Mouse (Mus musculus) kidney, embryonic 14.5 days (tissue): ENCODE results near the gene Cpsf2. TPM values are rescaled to one million over a fixed set of nuclear protein-coding genes. Genes with fewer than 3 reads are reported as not detected.
"Not testable (repeated sequence)": the region's sequence is repeated elsewhere in the genome, so short reads cannot be mapped to it uniquely, and the experiment has no call there.

ENCODE experiments used
- ATAC-seq: fragments of 200-750 bp; cut with Nextera tagmentation; 2 replicates; pipeline ENCODE4 v1.8.0; 2017; ENCODE audit warnings: moderate number of reproducible peaks, mild to moderate bottlenecking, moderate TSS enrichment, moderate library complexity; ENCODE audit not compliant: low FRiP score, low TSS enrichment
- H3K27ac ChIP-seq: fragments of 300-500 bp; sonication (generic); 2 replicates; pipeline ENCODE4 v1.5.1; 2014; ENCODE audit warnings: low read depth, mild to moderate bottlenecking, low read length, moderate library complexity, mixed read lengths
- H3K27me3 ChIP-seq: fragments of 300-500 bp; sonication (generic); 2 replicates; pipeline ENCODE4 v1.6.1; 2014; ENCODE audit warnings: mild to moderate bottlenecking, low read length; ENCODE audit not compliant: control insufficient read depth, insufficient read depth
- H3K36me3 ChIP-seq: fragments of 300-500 bp; sonication (generic); 2 replicates; pipeline ENCODE4 v1.6.1; 2014; ENCODE audit warnings: low read length, mixed read lengths; ENCODE audit not compliant: control insufficient read depth, insufficient read depth
- H3K4me1 ChIP-seq: fragments of 300-500 bp; sonication (generic); 2 replicates; pipeline ENCODE4 v1.6.1; 2014; ENCODE audit warnings: low read length, mixed read lengths; ENCODE audit not compliant: control insufficient read depth, insufficient read depth
- H3K4me2 ChIP-seq: fragments of 300-500 bp; sonication (generic); replicated peaks from 2 replicates; pipeline ENCODE4 v1.6.1; 2014; ENCODE audit warnings: low read depth, mild to moderate bottlenecking, low read length
- H3K4me3 ChIP-seq: fragments of 300-500 bp; sonication (generic); 2 replicates; pipeline ENCODE4 v1.5.1; 2014; ENCODE audit warnings: mild to moderate bottlenecking, low read length
- H3K9ac ChIP-seq: fragments of 300-500 bp; sonication (generic); 2 replicates; pipeline ENCODE4 v1.6.1; 2014; ENCODE audit warnings: low read depth, mild to moderate bottlenecking, low read length, moderate library complexity
- H3K9me3 ChIP-seq: fragments of 300-500 bp; sonication (generic); 2 replicates; pipeline ENCODE4 v1.6.1; 2016; ENCODE audit warnings: low read length; ENCODE audit not compliant: control insufficient read depth
- WGBS: fragments of 180-500 bp; shearing (Covaris S2); extraction: QIAGEN DNeasy Blood & Tissue Kit; methylation state at CpG from one replicate; pipeline ENCODE4 v1.1.7; 2014; 5-methylcytosine and 5-hydroxymethylcytosine counted together
- polyA plus RNA-seq: library from polyadenylated mRNA; unstranded; fragments of >200 nt; fragmentation: Nextera tagmentation; extraction: Ambion mirVana; gene quantifications from 2 replicates; pipeline ENCODE4 v1.2.1, GENCODE M21; 2014

Gene Cpsf2
- polyA plus RNA-seq: 26.7 and 35.3 TPM in 2 replicates

DNA sequence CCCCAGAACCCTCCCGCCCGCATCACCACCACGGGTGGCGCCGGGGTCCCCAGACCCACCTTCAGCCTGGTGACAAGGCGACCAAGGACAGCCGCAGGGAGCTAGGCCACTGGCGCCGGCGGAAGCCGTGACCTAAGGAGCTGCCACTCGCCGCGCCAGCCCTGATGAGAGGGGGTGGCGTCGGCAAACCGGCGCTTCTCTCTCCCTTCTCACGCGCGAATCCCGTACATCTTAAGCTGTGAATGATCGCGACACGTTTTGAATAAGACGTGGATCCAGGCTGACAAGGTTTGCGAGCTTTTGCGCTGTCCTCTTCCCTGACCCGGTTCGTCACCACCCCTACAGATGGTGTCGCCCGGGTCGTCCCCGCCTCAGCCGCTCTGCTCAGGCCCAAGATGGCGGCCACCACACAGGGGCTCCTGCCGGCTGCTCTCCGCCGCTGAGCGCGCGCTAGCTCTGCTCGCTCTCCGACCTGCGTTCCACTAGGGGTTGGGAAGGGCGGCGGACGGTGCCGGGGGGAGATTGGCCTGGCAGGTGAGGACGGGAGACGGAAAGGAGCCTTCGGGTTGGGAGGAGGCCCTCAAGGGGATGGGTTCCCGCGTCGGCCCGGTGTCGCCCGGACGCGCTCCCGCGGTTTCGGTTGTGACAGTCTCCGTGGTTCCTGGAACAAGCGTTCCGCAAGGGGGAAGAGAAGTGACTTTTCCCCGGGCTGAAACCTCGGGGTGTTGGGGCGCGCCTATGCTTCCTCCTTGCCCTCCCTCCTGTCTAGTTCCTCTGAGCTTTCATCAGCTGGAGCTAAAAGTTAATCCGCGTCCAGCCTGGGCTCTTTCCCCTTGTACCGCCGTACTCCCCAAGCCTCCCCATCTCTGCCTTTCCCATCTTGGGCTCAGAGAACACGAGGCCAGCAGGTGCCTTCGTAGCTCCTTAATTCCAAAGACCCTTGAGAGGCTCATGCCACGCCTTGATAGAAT lies at the start of gene Cpsf2:
Gene Cpsf2, plus strand, starts transcription at position 388 of the 971 bp plus-strand sequence.
- Histone ChIP-seq H3K27ac (peak within 1 kb of the TSS; percentile 84), H3K4me1 (peaks cover 16% of the 10 kb centered on the region), H3K4me2 (peak within 1 kb of the TSS; percentile 48), H3K4me3 (peak within 1 kb of the TSS; percentile 92), H3K9me3 (no peaks in the 10 kb centered on the region), H3K27me3 (no peaks in the 10 kb centered on the region), H3K9ac (peak within 1 kb of the TSS; percentile 92), H3K36me3 (no peaks in the 10 kb centered on the region; the same call in 1 of the 2 replicates)
- WGBS: under 1% methylated on average over 76 of the region's 77 CpGs
- ATAC-seq: peak; percentile 97

DNA sequence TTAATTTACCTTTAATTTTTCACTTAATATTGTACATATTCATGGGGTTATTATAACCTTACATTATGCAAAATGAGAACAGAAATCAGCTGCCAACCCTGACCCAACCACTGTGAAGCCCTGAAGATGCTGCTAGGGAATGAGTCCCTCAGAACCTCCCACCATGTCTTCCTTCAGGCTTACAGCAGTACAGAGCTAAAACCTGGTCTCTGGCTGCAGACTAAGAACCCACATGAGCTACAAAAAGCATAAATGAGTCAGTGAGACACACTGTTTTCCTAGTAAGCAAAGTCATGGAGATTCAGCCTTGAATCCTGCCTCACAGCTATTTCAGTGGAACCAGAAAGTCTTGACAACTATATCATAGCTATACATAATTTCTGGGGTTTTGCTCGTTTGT lies 47.4 kb upstream of the Cpsf2 start:
- Histone ChIP-seq H3K9ac (no peak overlapping the region), H3K36me3 (peaks cover 65% of the 10 kb centered on the region), H3K27ac (no peak overlapping the region), H3K27me3 (no peaks in the 10 kb centered on the region), H3K4me2 (no peak overlapping the region), H3K4me3 (no peak overlapping the region), H3K4me1 (no peaks in the 10 kb centered on the region), H3K9me3 (no peaks in the 10 kb centered on the region)
- ATAC-seq: no peak
- 88% methylated on average over 1 of the region's 1 CpGs for WGBS

DNA sequence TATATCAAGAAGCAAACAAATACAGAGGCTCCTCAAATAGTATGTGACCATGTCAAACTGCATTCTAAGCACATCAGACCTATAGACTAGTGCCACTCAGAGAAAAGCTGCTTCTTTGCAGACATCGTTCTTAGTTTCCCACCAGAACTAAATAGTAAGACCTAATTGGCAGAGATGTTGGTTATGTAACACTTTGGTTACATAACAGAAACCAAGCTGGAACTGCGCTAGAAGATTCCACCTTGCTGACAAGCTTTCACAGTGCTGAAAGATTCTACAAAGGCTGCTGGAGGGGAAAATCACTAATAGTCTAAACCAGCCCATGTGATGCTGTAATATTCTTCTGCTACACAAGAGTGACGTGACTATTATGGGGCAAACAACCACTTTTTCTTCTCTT lies 40.6 kb upstream of the Cpsf2 start:
- H3K27ac ChIP-seq: no peak overlapping the region
- WGBS: 96% methylated on average over 3 of the region's 3 CpGs
- H3K9ac ChIP-seq: no peak overlapping the region
- H3K4me1 ChIP-seq: no peaks in the 10 kb centered on the region
- H3K4me3 ChIP-seq: no peak overlapping the region
- no peaks in the 10 kb centered on the region for H3K27me3 ChIP-seq
- no peaks in the 10 kb centered on the region for H3K9me3 ChIP-seq
- peaks cover 45% of the 10 kb centered on the region for H3K36me3 ChIP-seq
- no peak for ATAC-seq
- H3K4me2 ChIP-seq: no peak overlapping the region

DNA sequence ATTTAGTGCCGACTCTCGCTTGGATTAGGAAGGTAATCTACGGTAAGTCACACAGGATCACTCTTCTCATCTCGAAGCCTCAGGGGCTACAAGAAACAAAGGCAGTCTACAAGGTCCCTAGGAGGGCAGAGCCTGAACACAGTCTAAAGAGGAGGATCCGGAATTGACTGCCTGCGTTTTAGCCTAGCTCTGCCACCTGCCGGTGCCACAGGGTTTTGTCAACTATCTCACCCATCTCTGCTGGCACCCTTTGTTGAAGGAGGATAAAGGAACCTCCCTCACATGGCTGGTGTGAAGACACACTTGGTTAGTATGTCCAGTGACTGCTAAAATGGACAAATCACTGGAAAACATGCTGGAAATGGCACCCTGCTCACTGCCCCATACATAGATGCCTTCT lies 38.2 kb upstream of the Cpsf2 start:
- H3K9me3 ChIP-seq: no peaks in the 10 kb centered on the region
- H3K9ac ChIP-seq: no peak overlapping the region
- H3K36me3 ChIP-seq: peaks cover 51% of the 10 kb centered on the region
- no peak overlapping the region for H3K4me3 ChIP-seq
- H3K4me1 ChIP-seq: no peaks in the 10 kb centered on the region
- 88% methylated on average over 7 of the region's 7 CpGs for WGBS
- no peak overlapping the region for H3K27ac ChIP-seq
- ATAC-seq: no peak
- H3K4me2 ChIP-seq: no peak overlapping the region
- H3K27me3 ChIP-seq: no peaks in the 10 kb centered on the region

DNA sequence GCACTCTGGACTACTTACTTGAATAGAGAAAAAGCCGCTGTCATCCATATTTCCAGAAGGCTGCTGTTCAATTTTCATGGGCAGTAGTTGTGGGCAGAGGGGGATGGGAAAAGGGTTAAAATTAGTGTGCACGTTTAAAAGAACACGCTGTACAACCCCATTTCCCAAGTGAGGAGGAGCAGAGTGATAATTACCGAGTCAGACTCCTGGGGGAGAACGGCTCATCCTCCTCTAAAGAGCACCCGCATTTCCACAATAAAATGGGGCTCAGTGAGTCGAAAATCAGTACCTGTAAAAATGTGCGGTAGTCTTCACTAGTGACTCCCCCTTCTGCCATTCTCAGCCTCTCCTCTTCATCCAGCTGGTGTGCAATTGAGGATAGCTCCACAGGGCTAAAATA lies 27.8 kb upstream of the Cpsf2 start:
- no peaks in the 10 kb centered on the region for H3K9me3 ChIP-seq
- no peak overlapping the region for H3K4me2 ChIP-seq
- peaks cover 26% of the 10 kb centered on the region for H3K36me3 ChIP-seq
- no peaks in the 10 kb centered on the region for H3K27me3 ChIP-seq
- H3K9ac ChIP-seq: no peak overlapping the region
- H3K4me1 ChIP-seq: no peaks in the 10 kb centered on the region
- no peak overlapping the region for H3K27ac ChIP-seq
- no peak overlapping the region for H3K4me3 ChIP-seq
- WGBS: 86% methylated on average over 8 of the region's 8 CpGs
- ATAC-seq: no peak

DNA sequence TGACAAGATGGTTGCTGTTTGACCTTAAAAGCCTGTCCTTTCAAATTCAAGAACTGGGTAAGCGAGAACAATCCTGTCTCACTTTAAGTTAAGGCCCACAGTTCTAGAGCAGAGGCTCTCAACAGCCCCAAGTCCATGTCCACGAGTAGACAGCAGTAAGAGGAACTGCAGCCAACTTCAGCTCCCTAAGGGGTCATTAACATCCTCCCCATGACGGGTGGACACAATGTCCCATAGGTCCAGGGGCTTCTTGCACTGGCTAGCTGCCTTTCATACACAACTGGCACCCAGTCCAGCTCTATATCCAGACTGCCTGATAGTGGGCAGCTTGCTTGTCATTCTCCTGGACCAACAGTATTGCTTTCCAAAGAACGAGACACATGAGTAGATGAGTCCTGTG lies 27.0 kb upstream of the Cpsf2 start:
- H3K27me3 ChIP-seq: no peaks in the 10 kb centered on the region
- ATAC-seq: no peak
- no peak overlapping the region for H3K9ac ChIP-seq
- H3K36me3 ChIP-seq: peaks cover 26% of the 10 kb centered on the region
- 66% methylated on average over 4 of the region's 4 CpGs for WGBS
- no peaks in the 10 kb centered on the region for H3K4me1 ChIP-seq
- H3K4me2 ChIP-seq: no peak overlapping the region
- no peak overlapping the region for H3K27ac ChIP-seq
- H3K9me3 ChIP-seq: no peaks in the 10 kb centered on the region
- no peak overlapping the region for H3K4me3 ChIP-seq

DNA sequence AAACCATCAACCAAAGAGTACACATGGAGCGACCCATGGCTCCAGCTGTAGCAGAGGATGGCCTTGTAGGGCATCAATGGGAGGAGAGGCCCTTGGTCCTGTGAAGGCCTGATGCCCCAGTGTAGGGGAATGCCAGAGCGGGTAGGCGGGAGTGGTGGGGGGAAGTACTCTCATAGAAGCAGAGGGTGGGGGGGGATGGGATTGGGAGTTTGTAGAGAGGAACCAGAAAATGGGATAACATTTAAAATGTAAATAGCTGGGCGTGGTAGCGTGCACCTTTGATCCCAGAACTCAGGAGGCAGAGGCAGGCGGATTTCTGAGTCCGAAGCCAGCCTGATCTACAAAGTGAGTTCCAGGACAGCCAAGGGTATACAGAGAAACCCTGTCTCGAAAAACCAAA lies 20.0 kb upstream of the Cpsf2 start:
- H3K27ac ChIP-seq, H3K4me3 ChIP-seq, H3K36me3 ChIP-seq, H3K4me2 ChIP-seq, H3K4me1 ChIP-seq, H3K9me3 ChIP-seq, H3K9ac ChIP-seq, H3K27me3 ChIP-seq, ATAC-seq: not testable (repeated sequence)
- 97% methylated on average over 8 of the region's 8 CpGs for WGBS

DNA sequence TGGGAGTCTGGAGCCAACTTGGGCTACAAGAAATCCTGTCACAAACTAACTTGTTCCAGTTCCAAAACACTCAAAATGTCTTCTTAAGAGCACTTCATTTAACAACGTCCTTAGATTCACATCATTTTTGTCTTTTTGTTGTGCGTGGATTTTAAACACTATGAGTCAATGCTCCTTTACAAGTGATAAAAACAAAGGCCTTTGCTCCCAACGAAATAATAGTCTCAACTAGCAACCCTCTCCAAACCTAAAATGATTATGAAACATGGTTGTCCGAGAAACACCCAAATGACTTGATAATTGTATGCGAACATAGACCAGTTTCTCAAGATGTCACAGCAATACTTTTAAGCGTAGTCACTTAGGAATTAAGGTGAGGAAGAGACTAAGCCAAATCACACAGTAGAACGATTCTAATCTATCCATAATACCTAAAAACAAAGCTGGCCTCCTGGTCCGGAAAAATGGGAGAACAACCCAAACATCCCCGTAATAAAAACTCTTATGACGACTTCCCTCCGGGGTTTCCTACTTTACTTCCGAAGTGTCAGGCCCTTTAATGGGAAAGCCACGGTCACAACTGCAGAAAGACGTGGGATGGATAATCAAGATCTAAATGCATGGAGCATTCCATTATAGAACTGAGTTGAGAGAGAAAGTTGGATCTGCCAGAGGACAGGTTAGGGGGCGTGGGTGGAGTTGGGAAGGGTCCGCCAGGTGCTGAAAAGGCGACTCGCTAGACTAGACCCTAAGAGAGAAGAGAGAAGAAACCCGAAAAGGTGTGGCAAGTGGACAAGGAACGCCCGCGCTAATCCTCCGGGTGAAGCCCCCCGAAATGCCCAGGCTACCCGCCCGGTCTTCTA lies 18.5 kb upstream of the Cpsf2 start:
- WGBS: 13% methylated on average over 26 of the region's 26 CpGs
- Histone ChIP-seq H3K4me3 (peak overlapping the region; percentile 66), H3K27ac (no peak overlapping the region), H3K27me3 (no peaks in the 10 kb centered on the region), H3K9ac (peak overlapping the region; percentile 73), H3K36me3 (no peaks in the 10 kb centered on the region), H3K9me3 (no peaks in the 10 kb centered on the region), H3K4me2 (peak overlapping the region; percentile 46), H3K4me1 (peaks cover 7% of the 10 kb centered on the region; the same call in 1 of the 2 replicates)
- ATAC-seq: peak; percentile 60
